Mouse (Mus musculus) frontal cortex, postnatal 36 days (tissue): ENCODE data around the gene Chrm3.

Experiments used
- DNase-seq, 2 experiments: peaks; one replicate each; pipeline ENCODE4 v3.0.0; 2022; ENCODE audit warnings: low spot score in 2 of 2

Chrm3 gene

GRCm38 (mm10) chr13:10236279-10236678 is 124.4 kb downstream of the Chrm3 start:
- DNase-seq: peak; percentile 22 to 66

- peak in 1 of 2 experiments; percentile 48 for DNase-seq
These were observed 125.1 kb downstream of the Chrm3 start for GRCm38 (mm10) chr13:10235391-10236169.

GRCm38 (mm10) chr13:10220403-10220802 is 140.2 kb downstream of the Chrm3 start:
- DNase-seq: no peak

- no peak for DNase-seq
These were observed 148.5 kb downstream of the Chrm3 start for GRCm38 (mm10) chr13:10212112-10212511.

GRCm38 (mm10) chr13:10210522-10211244 is 150.0 kb downstream of the Chrm3 start:
- DNase-seq: no peak

GRCm38 (mm10) chr13:10199206-10199956 is 161.3 kb downstream of the Chrm3 start:
- DNase-seq: peak; percentile 13 to 50

GRCm38 (mm10) chr13:10189829-10190228 is 170.8 kb downstream of the Chrm3 start:
- no peak for DNase-seq

GRCm38 (mm10) chr13:10187926-10188325 is 172.7 kb downstream of the Chrm3 start:
- peak in 1 of 2 experiments; percentile 49 for DNase-seq

- no peak for DNase-seq
These were observed 176.8 kb downstream of the Chrm3 start for GRCm38 (mm10) chr13:10183837-10184236.

GRCm38 (mm10) chr13:10182756-10183155 is 177.9 kb downstream of the Chrm3 start:
- no peak for DNase-seq

- DNase-seq: peak in 1 of 2 experiments; percentile 26
These were observed 190.1 kb downstream of the Chrm3 start for GRCm38 (mm10) chr13:10170529-10170928.

GRCm38 (mm10) chr13:10163354-10163753 is 197.3 kb downstream of the Chrm3 start:
- DNase-seq: no peak

- no peak for DNase-seq
These were observed 203.2 kb downstream of the Chrm3 start for GRCm38 (mm10) chr13:10157496-10157895.

GRCm38 (mm10) chr13:10140573-10140972 is 220.1 kb downstream of the Chrm3 start:
- DNase-seq: no peak

GRCm38 (mm10) chr13:10138878-10139277 is 221.8 kb downstream of the Chrm3 start:
- DNase-seq: no peak

GRCm38 (mm10) chr13:10131064-10131463 is 229.6 kb downstream of the Chrm3 start:
- no peak for DNase-seq

GRCm38 (mm10) chr13:10112211-10112610 is 248.4 kb downstream of the Chrm3 start:
- DNase-seq: peak in 1 of 2 experiments; percentile 10

GRCm38 (mm10) chr13:10109542-10109941 is 251.1 kb downstream of the Chrm3 start:
- DNase-seq: no peak

- no peak for DNase-seq
These were observed 253.3 kb downstream of the Chrm3 start for GRCm38 (mm10) chr13:10107331-10107730.

GRCm38 (mm10) chr13:10090778-10091177 is 269.9 kb downstream of the Chrm3 start:
- no peak for DNase-seq

- DNase-seq: peak; percentile 32 to 53
These were observed 274.3 kb downstream of the Chrm3 start for GRCm38 (mm10) chr13:10086336-10086735.

GRCm38 (mm10) chr13:10081896-10082426 is 278.7 kb downstream of the Chrm3 start:
- no peak for DNase-seq
